Mouse (Mus musculus): ENCODE measurements at regions not wholly inside any gene's neighbourhood (a gene's known extent, or its start where the extent isn't known, plus 50 kb on each side); places are given as distances from the start of the nearest gene placed in this dataset.

DNA sequence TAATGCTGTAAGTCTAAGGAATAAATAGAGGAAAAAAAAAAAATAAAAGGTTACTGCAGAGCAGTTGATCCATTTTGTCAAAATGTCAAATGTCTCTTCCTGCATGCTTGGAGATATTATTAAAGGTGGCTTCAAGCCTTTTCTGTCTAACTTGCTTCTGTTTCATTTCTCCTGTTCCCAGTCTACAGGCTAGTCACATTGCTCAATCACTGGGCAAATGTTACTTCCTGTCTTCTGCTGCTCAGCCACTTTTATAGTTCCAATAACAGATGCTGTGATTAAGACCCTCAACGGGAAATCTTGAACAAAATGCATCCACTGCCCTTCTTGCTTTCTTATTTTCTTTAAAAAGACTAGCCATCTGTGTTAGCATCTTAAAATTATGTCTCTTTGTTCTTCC lies 1445.2 kb upstream of the Pcdh17 start:
- TF ChIP-seq HCFC1 (IDR thresholded peaks at IDR 0.05; ENCODE audit: borderline replicate concordance, insufficient read depth, low read length) (no peak), ZNF384 (IDR thresholded peaks at IDR 0.05; ENCODE audit: low read depth, low read length) (no peak), CHD2 (IDR thresholded peaks at IDR 0.05; ENCODE audit: low read depth, low read length) (no peak), ZC3H11A (IDR thresholded peaks at IDR 0.05; ENCODE audit: borderline replicate concordance, low read depth, low read length) (no peak), MAFK (IDR thresholded peaks at IDR 0.05; ENCODE audit: insufficient read depth, low read depth, low read length) (no peak)
- no peak for DNase-seq (ENCODE audit: low read depth, low spot score)

DNA sequence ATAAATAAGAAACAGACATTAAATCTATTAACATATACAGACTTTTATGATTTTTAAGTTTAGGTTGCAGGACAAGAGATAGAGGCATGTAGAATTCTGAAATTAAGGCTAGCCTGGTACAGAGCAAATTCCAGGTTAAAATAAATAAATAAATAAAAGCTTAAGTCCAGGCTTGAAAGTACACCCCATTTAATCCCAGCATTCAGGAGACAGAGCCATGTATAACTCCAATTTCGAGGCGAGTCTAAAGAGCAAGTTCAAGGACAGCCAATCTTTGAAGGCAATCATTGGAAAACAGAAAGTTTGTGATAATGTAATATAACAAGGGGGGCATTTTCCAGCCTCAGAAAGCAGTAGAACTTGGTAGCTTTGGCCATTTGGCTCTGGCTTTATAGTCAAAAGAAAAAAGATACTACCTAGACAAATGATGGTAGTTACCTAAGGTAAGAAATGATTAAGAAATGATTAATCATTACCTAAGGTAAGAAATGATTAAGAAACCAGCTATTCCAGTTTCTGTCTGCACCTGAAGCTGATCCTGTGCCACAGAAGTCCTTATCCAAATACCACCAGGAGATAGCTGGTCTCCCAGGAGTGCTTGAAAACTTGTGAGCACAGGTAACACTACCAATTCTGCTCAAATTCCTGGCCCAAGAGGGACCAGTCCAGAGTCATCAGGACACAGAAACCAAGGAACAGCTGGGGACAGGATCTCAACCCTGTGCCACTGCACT lies 1441.0 kb upstream of the Pcdh17 start:
- Histone ChIP-seq H3K4me1 (ENCODE audit: control insufficient read depth in 2 of 2, insufficient read depth in 2 of 2, low read length in 2 of 2, poor library complexity in 1 of 2) (no peaks in the 10 kb centered on the region), H3K27ac (ENCODE audit: insufficient read depth, low read depth, low read length, poor library complexity, severe bottlenecking) (no peak overlapping the region), H3K9me3 (ENCODE audit: control insufficient read depth, insufficient read depth, low read depth, low read length) (no peaks in the 10 kb centered on the region), H3K36me3 (ENCODE audit: control insufficient read depth, insufficient read depth, low read length, poor library complexity, severe bottlenecking) (no peaks in the 10 kb centered on the region), H3K4me3 (ENCODE audit: insufficient read depth in 1 of 2, low read depth in 1 of 2, low read length in 2 of 2, poor library complexity in 1 of 2, severe bottlenecking in 1 of 2) (no peak overlapping the region), H3K9ac (ENCODE audit: insufficient read depth, low read depth, low read length, poor library complexity, severe bottlenecking) (no peak overlapping the region)
- no peak for DNase-seq (ENCODE audit: low read depth, low spot score)
- TF ChIP-seq MAFK (IDR thresholded peaks at IDR 0.05; ENCODE audit: insufficient read depth, low read depth, low read length) = no peak
- in situ Hi-C loops (cut with MboI; ENCODE audit: low sequenced_read_pairs in 2 of 2, unreplicated experiment in 2 of 2) = no loop called here

More for the DNA sequence above, 1445.2 kb upstream of the Pcdh17 start:
- H3K4me3 ChIP-seq (ENCODE audit: insufficient read depth in 1 of 2, low read depth in 1 of 2, low read length in 2 of 2, poor library complexity in 1 of 2, severe bottlenecking in 1 of 2) = no peak overlapping the region
- H3K9me3 ChIP-seq (ENCODE audit: control insufficient read depth, insufficient read depth, low read depth, low read length) = no peaks in the 10 kb centered on the region
- H3K27ac ChIP-seq (ENCODE audit: insufficient read depth, low read depth, low read length, poor library complexity, severe bottlenecking) = no peak overlapping the region
- H3K36me3 ChIP-seq (ENCODE audit: control insufficient read depth, insufficient read depth, low read length, poor library complexity, severe bottlenecking) = no peaks in the 10 kb centered on the region
- in situ Hi-C loops (cut with MboI; ENCODE audit: low sequenced_read_pairs in 2 of 2, unreplicated experiment in 2 of 2) = no loop called here
- H3K9ac ChIP-seq (ENCODE audit: insufficient read depth, low read depth, low read length, poor library complexity, severe bottlenecking) = no peak overlapping the region
- no peaks in the 10 kb centered on the region for H3K4me1 ChIP-seq (ENCODE audit: control insufficient read depth in 2 of 2, insufficient read depth in 2 of 2, low read length in 2 of 2, poor library complexity in 1 of 2)

DNA sequence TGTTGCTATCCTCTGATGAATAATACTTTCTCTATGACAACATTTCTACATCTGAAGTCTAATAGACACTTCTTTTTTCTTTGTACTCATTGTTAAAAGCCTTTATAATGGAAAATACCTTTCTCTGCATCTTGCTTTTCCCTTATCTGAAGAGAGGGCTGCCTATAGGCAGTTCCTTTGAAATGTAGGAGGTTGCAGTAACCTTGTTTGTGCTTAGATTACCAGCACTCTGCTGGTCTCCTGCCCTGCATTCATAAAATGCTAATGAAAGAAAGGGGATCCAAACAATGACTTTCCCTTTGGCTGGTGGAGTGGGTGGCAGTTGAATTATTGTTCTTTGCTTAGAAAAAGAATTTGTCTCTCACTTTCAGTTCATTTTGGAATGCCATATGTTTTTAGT lies 1434.8 kb upstream of the Pcdh17 start:
- no peaks in the 10 kb centered on the region for H3K9me3 ChIP-seq (ENCODE audit: control insufficient read depth, insufficient read depth, low read depth, low read length)
- peak; percentile 29 for DNase-seq (ENCODE audit: low read depth, low spot score)
- H3K36me3 ChIP-seq (ENCODE audit: control insufficient read depth, insufficient read depth, low read length, poor library complexity, severe bottlenecking) = no peaks in the 10 kb centered on the region
- in situ Hi-C loops (cut with MboI; ENCODE audit: low sequenced_read_pairs in 2 of 2, unreplicated experiment in 2 of 2) = no loop called here
- H3K9ac ChIP-seq (ENCODE audit: insufficient read depth, low read depth, low read length, poor library complexity, severe bottlenecking) = no peak overlapping the region
- no peak for TF ChIP-seq ZNF384 (IDR thresholded peaks at IDR 0.05; ENCODE audit: low read depth, low read length)
- TF ChIP-seq HCFC1 (IDR thresholded peaks at IDR 0.05; ENCODE audit: borderline replicate concordance, insufficient read depth, low read length) = no peak
- TF ChIP-seq CHD2 (IDR thresholded peaks at IDR 0.05; ENCODE audit: low read depth, low read length) = no peak
- TF ChIP-seq MAFK (IDR thresholded peaks at IDR 0.05; ENCODE audit: insufficient read depth, low read depth, low read length) = no peak
- TF ChIP-seq ZC3H11A (IDR thresholded peaks at IDR 0.05; ENCODE audit: borderline replicate concordance, low read depth, low read length) = no peak
- H3K4me1 ChIP-seq (ENCODE audit: control insufficient read depth in 2 of 2, insufficient read depth in 2 of 2, low read length in 2 of 2, poor library complexity in 1 of 2) = peaks cover 0 to 5% of the 10 kb centered on the region in 2 experiments; a peak in 1 of 4 replicates
- H3K27ac ChIP-seq (ENCODE audit: insufficient read depth, low read depth, low read length, poor library complexity, severe bottlenecking) = no peak overlapping the region
- H3K4me3 ChIP-seq (ENCODE audit: insufficient read depth in 1 of 2, low read depth in 1 of 2, low read length in 2 of 2, poor library complexity in 1 of 2, severe bottlenecking in 1 of 2) = no peak overlapping the region

DNA sequence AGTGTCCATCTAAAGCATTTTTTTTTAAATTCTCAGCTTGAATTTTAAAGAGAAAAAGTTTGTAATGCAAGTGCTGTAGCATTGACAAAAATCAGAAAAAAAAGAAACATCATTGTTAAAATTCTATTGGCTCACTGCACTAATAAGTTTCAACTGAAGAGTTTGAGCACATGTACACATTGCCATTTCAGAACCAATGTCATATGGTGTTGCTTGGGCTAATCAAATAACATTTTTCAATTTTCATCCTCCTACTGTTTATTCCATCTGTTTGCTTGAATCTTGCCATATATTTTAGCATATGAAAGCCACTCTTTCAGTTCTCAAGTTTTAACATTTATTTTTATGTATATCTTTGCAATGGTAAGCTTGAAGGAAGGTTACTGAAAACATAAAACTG lies 1421.5 kb upstream of the Pcdh17 start:
- Histone ChIP-seq H3K36me3 (ENCODE audit: control insufficient read depth, insufficient read depth, low read length, poor library complexity, severe bottlenecking) (no peaks in the 10 kb centered on the region), H3K9ac (ENCODE audit: insufficient read depth, low read depth, low read length, poor library complexity, severe bottlenecking) (no peak overlapping the region), H3K27ac (ENCODE audit: insufficient read depth, low read depth, low read length, poor library complexity, severe bottlenecking) (no peak overlapping the region), H3K4me3 (ENCODE audit: insufficient read depth in 1 of 2, low read depth in 1 of 2, low read length in 2 of 2, poor library complexity in 1 of 2, severe bottlenecking in 1 of 2) (no peak overlapping the region), H3K4me1 (ENCODE audit: control insufficient read depth in 2 of 2, insufficient read depth in 2 of 2, low read length in 2 of 2, poor library complexity in 1 of 2) (no peaks in the 10 kb centered on the region), H3K9me3 (ENCODE audit: control insufficient read depth, insufficient read depth, low read depth, low read length) (no peaks in the 10 kb centered on the region)
- in situ Hi-C loops (cut with MboI; ENCODE audit: low sequenced_read_pairs in 2 of 2, unreplicated experiment in 2 of 2) = no loop called here
- no peak for TF ChIP-seq MAFK (IDR thresholded peaks at IDR 0.05; ENCODE audit: insufficient read depth, low read depth, low read length)
- DNase-seq (ENCODE audit: low read depth, low spot score) = no peak
